Mouse (Mus musculus): ENCODE data around the gene Hist1h2ap. TPM values are rescaled to one million over a fixed set of nuclear protein-coding genes. Genes with fewer than 3 reads are reported as not detected.
"Not testable (repeated sequence)": the region's sequence is repeated elsewhere in the genome, so short reads cannot be mapped to it uniquely, and the experiment has no call there.

Gene Hist1h2ap
- total RNA-seq, 2 experiments from 2014 or later: 8.6 to 29.1 TPM

DNA sequence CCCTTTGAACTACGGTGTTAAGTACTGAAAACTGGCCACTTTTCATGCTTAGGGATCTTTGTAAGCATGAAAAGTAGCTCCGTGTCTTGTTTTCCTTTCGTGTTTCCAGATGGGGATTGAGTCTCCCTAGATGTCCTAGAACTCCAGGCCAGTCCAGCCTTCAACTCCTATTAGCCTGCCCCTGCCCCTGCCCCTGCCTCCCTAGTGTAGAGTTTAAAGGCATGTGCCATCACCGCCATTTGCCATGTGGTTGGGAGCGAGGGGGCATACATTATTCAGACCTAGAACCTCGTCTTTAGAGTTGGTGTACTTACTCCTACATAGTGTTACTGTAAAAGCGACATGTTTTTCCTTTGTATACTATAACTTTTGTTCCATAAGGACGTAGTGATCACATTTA is 22.2 kb downstream of the Hist1h2ap start:
- DNase-seq (ENCODE audit: low spot score in 2 of 2): not testable (repeated sequence)

DNA sequence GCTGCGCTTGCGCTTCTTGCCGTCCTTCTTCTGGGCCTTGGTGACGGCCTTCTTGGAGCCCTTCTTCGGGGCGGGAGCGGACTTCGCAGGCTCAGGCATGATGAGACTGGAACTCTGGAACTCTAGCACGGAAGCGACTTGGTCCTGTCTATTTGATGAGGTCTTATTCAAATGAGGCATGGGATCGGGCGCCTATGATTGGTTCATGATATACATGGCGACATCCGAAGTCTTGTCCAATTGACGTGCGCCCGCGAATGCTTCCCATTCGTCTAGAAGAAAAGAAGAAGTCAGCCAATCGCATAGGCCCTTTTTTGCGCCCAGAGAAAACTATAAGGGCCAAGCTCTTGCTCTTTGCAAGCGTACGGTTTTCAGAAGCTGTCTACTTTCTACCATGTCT is 23.2 kb downstream of the Hist1h2ap start, which contains the start of the genes Hist1h2bq and Hist1h2ao:
Gene Hist1h2bq (minus strand): TSS at position 125 of the 400 bp plus-strand sequence.
Gene Hist1h2ao (plus strand): TSS at position 393 of the 400 bp plus-strand sequence.
- DNase-seq (ENCODE audit: low spot score in 2 of 2): not testable (repeated sequence)

DNA sequence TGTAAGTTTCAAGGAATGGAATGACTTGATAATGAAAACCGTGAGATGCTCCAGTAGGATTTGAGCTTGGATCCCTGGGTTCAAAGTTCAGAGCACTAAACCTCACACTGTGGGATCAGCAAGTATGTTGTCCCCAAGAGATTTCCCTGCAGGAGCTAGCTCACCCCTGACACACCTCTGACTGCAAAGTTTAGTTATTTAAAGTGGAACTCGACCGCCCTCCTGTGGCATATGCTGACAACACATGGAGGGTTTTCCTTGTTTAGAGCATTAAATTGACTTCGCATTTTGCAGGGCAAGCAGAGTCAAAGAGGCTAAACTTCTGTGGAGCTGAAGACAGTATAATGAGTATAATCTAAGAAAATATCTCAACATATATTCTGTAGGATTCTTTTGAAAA is 30.2 kb downstream of the Hist1h2ap start:
- DNase-seq (ENCODE audit: low spot score in 2 of 2): not testable (repeated sequence)

DNA sequence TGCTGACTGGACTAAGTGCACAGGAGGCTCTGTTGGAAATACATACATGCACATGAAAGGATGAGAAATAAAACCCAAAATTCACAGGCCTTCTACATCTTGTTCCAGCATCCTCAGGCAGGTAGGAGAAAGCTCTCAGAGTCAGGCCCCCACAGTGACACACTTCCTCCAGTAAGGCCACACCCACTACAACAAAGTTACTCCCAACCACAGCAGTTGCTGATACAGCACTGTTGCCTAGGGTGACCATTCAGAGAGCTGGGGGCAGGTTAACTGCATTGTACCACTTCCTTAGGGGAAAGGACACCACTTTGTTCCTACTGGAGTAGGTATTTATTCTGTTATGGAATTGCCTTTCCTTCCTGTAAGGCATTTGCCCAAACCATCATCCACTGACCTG is 36.1 kb downstream of the Hist1h2ap start:
- DNase-seq (ENCODE audit: low spot score in 2 of 2): not testable (repeated sequence)

DNA sequence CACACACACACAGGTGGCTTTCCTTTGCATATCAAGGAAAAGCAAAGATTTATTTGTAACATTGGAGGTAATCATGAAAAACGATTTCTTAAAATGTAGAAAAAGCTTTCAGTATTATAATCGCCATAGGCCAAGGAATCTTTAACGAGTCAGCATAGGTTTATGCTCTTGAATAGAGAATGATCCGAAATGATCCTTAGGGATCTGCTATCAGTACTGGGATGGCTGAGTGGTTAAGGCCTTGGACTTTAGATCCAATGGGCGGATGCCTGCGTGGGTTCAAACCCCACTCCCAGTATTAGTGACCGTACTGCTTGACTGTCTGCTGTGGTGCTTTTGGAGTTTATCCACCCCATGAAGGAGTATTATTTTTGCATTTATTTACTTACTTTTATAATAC is 37.7 kb downstream of the Hist1h2ap start:
- DNase-seq (ENCODE audit: low spot score in 2 of 2): no peak

DNA sequence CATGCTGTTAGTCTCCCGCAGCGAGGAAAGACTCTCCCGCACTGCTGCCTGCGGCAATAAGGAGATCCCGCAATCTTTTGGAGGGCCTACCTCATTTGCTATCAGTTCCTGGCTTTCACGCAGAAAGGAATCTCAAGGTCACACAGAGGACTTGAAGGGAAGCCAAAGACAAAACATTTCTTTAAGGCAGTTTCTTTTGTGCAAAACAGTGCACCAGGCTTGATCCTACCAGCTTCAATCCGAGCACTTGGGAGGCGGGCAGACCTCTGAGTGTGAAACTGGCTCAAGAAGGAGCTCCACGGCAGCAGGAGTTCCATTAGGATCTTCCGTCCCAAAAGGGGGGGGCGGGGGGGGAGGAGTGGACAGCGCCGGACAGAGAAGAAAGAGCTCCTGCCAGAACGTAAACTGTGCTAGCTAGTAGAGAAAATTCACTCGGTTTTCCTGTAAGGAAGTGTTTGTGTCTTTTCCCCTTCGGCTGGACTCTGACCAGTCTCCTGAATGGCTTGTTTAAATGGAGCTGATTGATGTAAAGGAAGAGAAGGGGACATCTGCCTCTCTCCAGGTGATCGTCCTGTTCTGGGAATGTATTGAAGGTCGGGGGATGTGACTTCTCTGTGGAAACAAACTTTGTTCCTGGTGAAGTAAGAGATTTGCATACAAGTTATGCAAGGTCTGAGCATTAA is 42.6 kb downstream of the Hist1h2ap start:
- no peak for DNase-seq (ENCODE audit: low spot score in 2 of 2)

DNA sequence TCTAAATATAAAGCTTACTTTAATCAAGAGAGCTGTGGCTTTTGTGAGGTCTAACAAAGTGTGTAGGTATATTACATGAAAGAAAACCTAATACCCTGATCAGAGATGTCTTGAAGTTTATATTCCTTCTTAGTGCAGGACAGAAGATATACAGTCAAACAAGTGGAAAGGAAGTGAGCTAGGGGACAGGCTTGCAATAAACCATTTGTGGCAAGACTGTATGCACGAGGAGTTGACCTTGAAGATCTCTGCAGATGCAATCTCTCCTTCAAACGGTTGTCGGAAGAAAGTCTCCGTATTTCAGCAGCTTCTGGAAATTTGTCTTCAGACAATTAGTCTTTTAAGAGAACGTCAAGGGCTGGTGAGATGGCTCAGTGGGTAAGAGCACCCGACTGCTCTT is 43.4 kb downstream of the Hist1h2ap start:
- no peak for DNase-seq (ENCODE audit: low spot score in 2 of 2)

DNA sequence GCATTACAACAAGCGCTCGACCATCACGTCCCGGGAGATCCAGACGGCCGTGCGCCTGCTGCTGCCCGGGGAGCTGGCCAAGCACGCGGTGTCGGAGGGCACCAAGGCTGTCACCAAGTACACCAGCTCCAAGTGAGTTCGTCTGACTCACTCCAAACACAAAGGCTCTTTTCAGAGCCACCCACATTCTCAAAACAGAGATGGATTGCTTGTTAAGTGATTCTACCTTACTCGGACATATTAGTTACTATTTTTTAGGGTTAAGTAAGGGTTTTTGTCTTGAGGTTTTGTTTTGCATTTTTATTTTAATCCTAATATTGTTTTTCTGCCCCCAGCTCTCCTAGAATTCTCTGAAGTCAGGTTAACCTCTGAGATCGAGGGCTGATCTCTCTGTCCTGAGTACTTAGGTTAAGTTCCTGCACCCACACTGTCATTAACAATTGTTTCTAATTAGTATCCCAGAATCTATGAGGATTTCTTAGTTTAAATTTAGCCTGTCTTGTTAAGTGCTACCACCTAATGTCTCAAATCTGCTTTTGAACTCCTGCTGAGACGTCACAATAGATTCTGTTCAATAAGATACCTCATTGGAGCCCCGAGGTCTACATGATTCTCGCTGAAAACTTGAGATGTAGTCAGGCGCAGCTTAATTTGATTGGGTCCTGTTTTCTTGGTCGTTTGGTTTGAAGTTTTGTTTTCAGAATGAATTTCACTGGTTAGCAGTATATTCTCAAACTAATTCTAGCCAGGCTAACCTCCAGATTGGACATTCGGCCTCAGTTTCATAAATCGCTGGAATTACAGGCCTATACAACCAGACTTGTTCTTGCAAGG is 45.3 kb downstream of the Hist1h2ap start:
- DNase-seq (ENCODE audit: low spot score in 2 of 2): no peak

DNA sequence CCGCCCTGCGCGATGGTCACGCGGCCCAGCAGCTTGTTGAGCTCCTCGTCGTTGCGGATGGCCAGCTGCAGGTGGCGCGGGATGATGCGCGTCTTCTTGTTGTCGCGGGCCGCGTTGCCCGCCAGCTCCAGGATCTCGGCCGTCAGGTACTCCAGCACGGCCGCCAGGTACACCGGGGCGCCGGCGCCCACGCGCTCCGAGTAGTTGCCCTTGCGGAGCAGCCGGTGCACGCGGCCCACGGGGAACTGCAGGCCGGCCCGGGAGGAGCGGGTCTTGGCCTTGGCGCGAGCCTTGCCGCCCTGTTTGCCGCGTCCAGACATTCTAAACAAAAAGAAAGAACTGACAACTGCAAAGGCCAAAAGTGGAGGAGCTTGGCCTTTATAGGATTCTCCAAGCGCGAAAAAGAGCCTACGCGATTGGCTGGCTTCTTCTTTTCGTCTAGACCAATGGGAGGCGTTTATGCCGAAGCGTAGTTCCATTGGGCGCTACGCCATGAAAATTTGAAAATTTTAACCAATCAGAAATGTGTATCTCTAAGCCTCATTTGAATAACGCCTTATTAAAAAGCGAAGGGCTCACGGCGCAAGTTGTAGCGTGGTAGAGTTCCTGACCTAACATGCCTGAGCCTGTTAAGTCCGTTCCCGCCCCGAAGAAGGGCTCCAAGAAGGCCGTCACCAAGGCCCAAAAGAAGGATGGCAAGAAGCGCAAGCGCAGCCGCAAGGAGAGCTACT is 46.2 kb downstream of the Hist1h2ap start, which contains the start of the genes Hist1h2an and Hist1h2bp:
Gene Hist1h2an (minus strand): TSS at position 320 of the 731 bp plus-strand sequence.
Gene Hist1h2bp (plus strand): TSS at position 563 of the 731 bp plus-strand sequence.
- DNase-seq (ENCODE audit: low spot score in 2 of 2): peak; percentile 59 to 72

DNA sequence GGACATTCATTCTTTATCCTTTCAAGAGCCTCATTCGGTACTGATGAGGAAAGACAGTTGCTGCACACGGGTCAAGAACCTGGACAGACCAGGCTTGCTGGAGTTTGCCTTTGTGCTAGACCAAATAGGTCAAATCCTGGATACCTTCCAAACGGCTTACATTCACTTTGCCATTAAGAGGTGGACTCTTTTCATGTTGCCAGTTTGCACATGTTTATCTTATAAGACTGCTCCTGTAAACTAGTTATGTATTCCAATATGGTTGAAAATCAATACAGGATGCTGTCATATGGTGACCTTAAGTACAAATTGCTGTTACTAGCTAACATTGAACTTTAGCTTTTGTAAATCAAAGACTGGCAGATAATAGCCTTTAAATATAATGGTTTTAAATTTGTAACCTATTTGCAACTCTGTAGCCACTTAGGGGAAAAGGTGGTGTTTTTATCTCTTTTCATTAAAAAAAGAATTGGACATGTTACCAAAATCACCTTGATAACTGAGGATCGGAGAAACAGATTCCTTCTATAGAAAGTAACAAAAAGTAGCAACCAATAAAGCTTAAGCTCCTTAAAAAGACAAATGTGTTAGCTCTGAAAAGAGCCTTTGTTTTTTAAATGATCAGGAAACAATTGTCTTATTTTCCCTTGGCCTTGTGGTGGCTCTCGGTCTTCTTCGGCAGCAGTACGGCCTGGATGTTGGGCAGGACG is 47.0 kb downstream of the Hist1h2ap start:
- DNase-seq (ENCODE audit: low spot score in 2 of 2): no peak

DNA sequence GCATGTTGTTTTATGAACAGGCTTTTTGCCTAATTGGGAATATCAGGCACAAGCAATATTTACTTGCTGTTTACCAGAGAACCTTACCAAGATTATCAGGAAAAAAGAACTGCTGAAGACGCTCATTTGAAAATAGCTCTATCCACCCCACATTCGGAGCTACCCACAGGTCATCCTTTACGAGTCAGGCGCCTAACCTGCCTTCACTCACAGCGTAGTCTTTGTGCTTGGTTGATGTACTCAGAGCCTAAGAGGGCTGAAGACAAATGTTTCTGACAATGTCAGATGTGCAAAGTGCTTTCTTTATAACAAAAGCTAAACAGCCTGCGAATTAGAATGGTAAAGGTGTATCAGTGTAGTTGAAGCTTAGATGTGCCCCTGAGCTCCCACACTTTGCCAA is 49.0 kb downstream of the Hist1h2ap start:
- no peak for DNase-seq (ENCODE audit: low spot score in 2 of 2)

DNA sequence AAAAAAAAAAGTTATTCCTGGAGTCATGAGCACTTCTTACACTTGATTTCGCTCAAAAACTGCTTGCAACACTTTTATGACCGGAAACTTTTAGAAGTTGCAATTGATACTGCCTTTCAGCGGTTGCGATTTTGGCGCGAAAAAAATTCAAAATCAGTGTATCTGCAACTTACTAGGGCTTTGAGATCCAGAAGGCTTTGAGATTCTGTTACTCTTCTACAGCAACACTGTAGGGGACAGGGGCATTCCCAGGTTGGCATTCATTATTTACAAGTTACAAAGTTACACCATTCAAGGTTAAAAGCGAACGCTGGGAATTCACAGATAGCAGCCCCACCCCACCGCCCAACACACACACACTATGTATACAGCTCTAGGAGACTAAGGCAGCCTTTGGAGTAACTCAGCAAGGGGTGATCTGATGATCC is 49.6 kb downstream of the Hist1h2ap start:
- no peak for DNase-seq (ENCODE audit: low spot score in 2 of 2)

DNA sequence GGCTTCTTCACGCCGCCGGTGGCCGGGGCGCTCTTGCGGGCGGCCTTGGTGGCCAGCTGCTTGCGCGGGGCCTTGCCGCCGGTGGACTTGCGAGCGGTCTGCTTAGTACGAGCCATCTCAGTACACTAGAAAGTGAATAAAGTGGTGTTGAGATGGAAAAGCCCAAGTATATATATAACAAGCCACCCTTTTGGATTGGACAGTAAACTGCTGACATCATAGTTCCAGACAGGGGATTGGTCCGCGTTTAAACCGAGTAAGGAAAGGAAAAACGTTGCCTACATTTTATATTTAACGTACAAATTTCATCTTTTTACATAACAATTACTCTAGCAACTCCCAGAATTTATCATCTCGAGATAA is 50.1 kb downstream of the Hist1h2ap start, which contains the start of gene Hist1h3i:
Gene Hist1h3i (minus strand): TSS at position 116 of the 363 bp plus-strand sequence.
- DNase-seq (ENCODE audit: low spot score in 2 of 2): peak in 1 of 2 experiments; percentile 45

Small RNA genes within 50 kb of the gene (microRNA-seq; reads per million reads assigned to microRNA genes)
- gene Gm19658 (ENCODE audit: borderline number of aligned reads in 2 of 2): 0 reads per million in 2 experiments
- 0 reads per million in 2 experiments for gene Gm44346 (ENCODE audit: borderline number of aligned reads in 2 of 2)
- 0 reads per million in 2 experiments for gene Gm44466 (ENCODE audit: borderline number of aligned reads in 2 of 2)

Other genes starting within 250 kb of the Hist1h2ap start
- gene Olfr1362, start 219.5 kb downstream of the Hist1h2ap start, total RNA-seq (2021): not detected
- not detected for gene Olfr11, start 191.0 kb downstream of the Hist1h2ap start, total RNA-seq (2021)
- gene Olfr1361, start 170.1 kb downstream of the Hist1h2ap start, total RNA-seq (2021): not detected
- not detected for gene Olfr1360, start 156.1 kb downstream of the Hist1h2ap start, total RNA-seq (2021)
- gene Olfr1359, start 135.4 kb downstream of the Hist1h2ap start, total RNA-seq (2021): not detected
- gene Hist1h2bl, start 117.4 kb downstream of the Hist1h2ap start, total RNA-seq (2021): 10 to 100 TPM; 21.3 to 23.3 TPM
- 10 to 100 TPM; 21.4 to 30.6 TPM for gene Hist1h2ai, start 117.1 kb downstream of the Hist1h2ap start, total RNA-seq (2021)
- 10 to 100 TPM; 25.1 to 28.5 TPM for gene Hist1h3h, start 115.8 kb downstream of the Hist1h2ap start, total RNA-seq (2021)
- 1 to 10 TPM; 5.2 to 5.8 TPM for gene Hist1h2bm, start 111.5 kb downstream of the Hist1h2ap start, total RNA-seq (2021)
- gene Hist1h4j, start 98.4 kb downstream of the Hist1h2ap start, total RNA-seq (2021): 1 to 10 TPM; 5.4 TPM
- 10 to 100 TPM; 76.7 to 88.9 TPM for gene Hist1h4k, start 83.0 kb downstream of the Hist1h2ap start, total RNA-seq (2021)
- 1 to 10 TPM; 7.9 to 8.1 TPM for gene Hist1h2ak, start 79.7 kb downstream of the Hist1h2ap start, total RNA-seq (2021)
- 10 to 100 TPM; 11.4 to 15.3 TPM for gene Hist1h2bn, start 79.4 kb downstream of the Hist1h2ap start, total RNA-seq (2021)
- gene Hist1h1b, start 52.9 kb downstream of the Hist1h2ap start, total RNA-seq (2021): 10 to 100 TPM in 1 of 2 experiments, 1 to 10 TPM in 1; 8.8 to 12.2 TPM
- gene Hist1h3i, start 50.1 kb downstream of the Hist1h2ap start, total RNA-seq (2021): 10 to 100 TPM; 21.8 to 29.9 TPM
- 1 to 10 TPM; 2.5 to 4.4 TPM for gene Hist1h2an, start 46.3 kb downstream of the Hist1h2ap start, total RNA-seq (2021)
- 1 to 10 TPM; 5.8 to 8.9 TPM for gene Hist1h2bp, start 46.0 kb downstream of the Hist1h2ap start, total RNA-seq (2021)
- gene Hist1h2bq, start 23.3 kb downstream of the Hist1h2ap start, total RNA-seq (2021): 10 to 100 TPM; 45.1 to 68.5 TPM
- gene Hist1h2ao, start 23.0 kb downstream of the Hist1h2ap start, total RNA-seq (2021): 10 to 100 TPM in 1 of 2 experiments, 1 to 10 TPM in 1; 3.6 to 44.2 TPM
- 100 to 1,000 TPM; 185 to 195 TPM for gene Hist1h4m, start 21.8 kb downstream of the Hist1h2ap start, total RNA-seq (2021)
- gene Hist1h4n, start 1.3 kb downstream of the Hist1h2ap start, total RNA-seq (2021): 10 to 100 TPM; 33.0 to 84.6 TPM
- 10 to 100 TPM; 43.9 to 68.8 TPM for gene Hist1h2br, start 236 bp upstream of the Hist1h2ap start, total RNA-seq (2021)
- 1 to 10 TPM in 1 of 2 experiments, under 1 TPM in 1; 0.80 to 1.5 TPM for gene Zfp184, start 111.6 kb upstream of the Hist1h2ap start, total RNA-seq (2021)
- not detected for gene Pom121l2, start 147.7 kb upstream of the Hist1h2ap start, total RNA-seq (2021)
- gene Prss16, start 176.2 kb upstream of the Hist1h2ap start, total RNA-seq (2021): under 1 TPM in 1 of 2 experiments, not detected in 1; 0.96 TPM
- gene Hist1h2ah, start 202.1 kb upstream of the Hist1h2ap start, total RNA-seq (2021): 10 to 100 TPM in 1 of 2 experiments, not detected in 1; 16.5 TPM
- 10 to 100 TPM; 18.0 to 23.9 TPM for gene Hist1h2bk, start 202.4 kb upstream of the Hist1h2ap start, total RNA-seq (2021)
- gene Hist1h4i, start 207.9 kb upstream of the Hist1h2ap start, total RNA-seq (2021): 10 to 100 TPM; 40.1 to 68.2 TPM
- gene Hist1h2ag, start 209.4 kb upstream of the Hist1h2ap start, total RNA-seq (2021): 10 to 100 TPM; 11.9 to 12.2 TPM
- gene Hist1h2bj, start 209.7 kb upstream of the Hist1h2ap start, total RNA-seq (2021): 10 to 100 TPM in 1 of 2 experiments, 1 to 10 TPM in 1; 8.0 to 15.6 TPM